Mouse (Mus musculus) adrenal gland, adult 2 months (tissue): ENCODE data around the gene Ccnf. TPM values are rescaled to one million over a fixed set of nuclear protein-coding genes. Genes with fewer than 3 reads are reported as not detected.

Experiments used
- DNase-seq: peaks from one replicate; pipeline ENCODE4 v3.0.0; 2021
- microRNA-seq, 2 experiments: library from miRNA; unstranded; fragments of <30 nt; microRNA quantifications; one replicate each; pipeline ENCODE4 v1.2.0; 2021
- polyA plus RNA-seq: library from polyadenylated mRNA; depleted of rRNA; stranded (reverse); fragments of >200 nt; gene quantifications from 2 replicates; pipeline ENCODE4 v1.2.3, GENCODE M21; 2012; rRNA removed
- total RNA-seq, 2 experiments: library from RNA; stranded (reverse); gene quantifications; 2 replicates each; pipeline ENCODE4 v1.2.3; 2021

Ccnf gene
- total and polyA plus RNA-seq, 3 experiments = 1.8 to 4.0 (median 1.9) TPM

DNA sequence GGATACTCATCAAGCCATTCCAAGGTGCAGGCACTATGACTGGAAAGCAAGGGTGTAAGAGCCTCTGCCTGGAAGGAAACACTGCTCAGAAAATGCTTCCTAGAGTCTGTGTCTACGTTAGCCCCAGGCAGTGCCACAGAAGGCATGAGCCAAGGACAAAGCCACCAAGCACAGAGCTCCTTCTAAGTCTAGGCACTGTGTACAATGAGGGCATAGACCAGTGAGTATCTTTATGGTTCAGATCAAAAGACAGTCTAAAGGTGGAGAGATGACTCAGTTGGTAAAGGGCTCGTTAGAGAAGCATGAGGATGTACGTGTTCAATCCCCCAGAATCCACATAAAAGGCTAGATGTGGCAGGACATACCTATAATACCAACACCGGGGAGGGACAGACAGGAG, 50.2 kb downstream of the Ccnf start:
- DNase-seq = no peak

- no peak for DNase-seq
Observed at GRCm38 (mm10) chr17:24199741-24200140, 51.5 kb downstream of the Ccnf start.

DNA sequence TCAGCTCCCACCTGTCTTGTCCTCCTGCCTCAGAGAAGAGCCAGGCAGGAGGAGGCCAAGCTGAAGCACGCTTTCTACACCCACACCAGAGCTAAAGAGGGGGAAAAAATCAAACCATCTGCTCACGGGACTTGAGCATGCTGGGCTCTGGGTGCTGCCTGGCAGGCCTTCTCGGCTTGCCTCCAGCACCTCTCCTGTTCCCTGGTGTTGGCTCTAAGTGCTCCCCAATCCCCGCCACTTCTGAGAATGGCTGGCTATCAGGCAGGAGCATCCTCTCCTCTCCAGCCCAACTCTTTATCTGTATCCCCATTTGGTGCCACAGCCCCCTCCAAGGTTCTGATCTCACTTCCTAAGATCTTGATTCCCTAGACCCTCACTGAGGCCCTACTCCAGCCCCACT, 52.0 kb downstream of the Ccnf start:
- no peak for DNase-seq

DNA sequence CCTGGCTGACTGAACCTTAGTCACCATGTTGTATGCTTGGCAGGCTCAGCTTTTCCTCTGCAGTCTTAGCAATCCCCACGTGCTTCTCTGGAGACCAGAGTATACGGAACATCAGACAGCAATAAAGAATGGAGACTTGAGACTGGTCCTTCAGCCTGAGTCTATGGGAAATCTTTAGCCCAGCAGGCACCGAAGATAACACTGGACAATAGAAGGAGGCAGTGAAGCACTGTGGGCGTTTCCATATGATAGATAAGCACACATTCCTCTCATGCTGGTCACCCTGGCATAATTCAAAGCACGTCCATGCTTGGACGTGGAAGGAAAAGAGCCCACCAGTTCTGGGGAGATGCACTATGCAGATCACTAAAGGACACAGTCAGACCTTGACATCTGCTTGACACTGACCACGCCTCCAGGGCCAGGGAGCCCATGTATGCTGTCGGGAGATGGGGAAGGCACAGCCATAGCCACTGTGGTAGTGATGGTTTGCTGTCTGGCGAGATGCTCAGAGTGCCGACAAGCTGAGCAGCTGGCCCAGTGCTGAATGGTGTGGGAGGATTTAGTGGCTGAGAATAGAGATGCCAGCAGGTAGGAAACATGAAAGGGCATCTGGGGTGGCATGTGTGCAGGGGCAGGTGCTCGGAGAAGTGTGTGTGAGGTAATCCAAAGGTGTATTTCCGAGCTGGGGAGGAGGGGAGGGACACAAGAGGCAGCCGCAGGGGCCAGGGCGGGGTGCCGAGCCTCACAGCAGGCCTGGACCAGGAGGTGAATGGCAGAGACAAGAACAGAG, 54.1 kb downstream of the Ccnf start:
- DNase-seq = no peak

DNA sequence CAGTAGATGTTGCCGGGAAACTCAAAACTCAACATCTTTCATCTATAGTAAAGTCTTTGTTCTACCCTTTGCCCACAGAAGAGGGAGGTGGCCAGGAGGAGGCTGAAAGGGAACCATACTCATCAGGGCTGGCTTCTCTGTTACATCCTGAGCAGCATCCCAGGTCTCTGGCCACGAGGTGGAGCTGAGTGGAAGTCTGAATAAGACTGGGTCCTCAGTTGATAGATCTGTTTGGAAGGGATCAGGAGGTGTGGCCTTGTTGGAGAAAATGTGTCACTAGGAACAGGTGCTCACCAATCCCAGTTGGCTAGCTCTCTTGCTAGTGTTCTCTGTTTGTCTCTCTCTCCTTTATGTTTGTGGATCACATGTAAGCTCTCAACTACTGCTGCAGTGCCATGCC, 55.9 kb downstream of the Ccnf start:
- DNase-seq = no peak

DNA sequence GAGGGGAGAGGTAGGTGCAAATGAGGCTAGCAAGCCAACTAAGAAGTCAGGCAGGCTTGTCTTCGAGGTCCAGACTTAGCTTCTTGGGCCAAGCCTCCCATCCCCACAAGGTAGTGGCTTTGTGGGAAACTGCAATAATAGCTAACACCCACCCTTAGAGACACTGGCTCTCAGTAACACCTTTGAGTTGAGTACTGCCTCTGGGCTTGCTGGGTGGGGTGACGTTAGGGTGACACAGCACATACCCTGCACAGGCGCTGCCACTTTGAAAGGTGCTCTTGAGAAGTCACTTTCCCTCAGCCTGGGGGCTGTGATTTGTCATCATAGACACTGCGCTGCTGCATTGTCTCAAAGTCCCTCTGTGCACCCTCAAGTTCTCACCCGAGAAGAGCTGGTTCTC, 57.5 kb downstream of the Ccnf start:
- DNase-seq = no peak

- DNase-seq = peak; percentile 55
Observed at GRCm38 (mm10) chr17:24193268-24193667, 58.0 kb downstream of the Ccnf start.

GRCm38 (mm10) chr17:24192848-24193247, 58.4 kb downstream of the Ccnf start:
- no peak for DNase-seq

GRCm38 (mm10) chr17:24191481-24191880, 59.8 kb downstream of the Ccnf start:
- no peak for DNase-seq

GRCm38 (mm10) chr17:24190934-24191333, 60.4 kb downstream of the Ccnf start:
- no peak for DNase-seq

DNA sequence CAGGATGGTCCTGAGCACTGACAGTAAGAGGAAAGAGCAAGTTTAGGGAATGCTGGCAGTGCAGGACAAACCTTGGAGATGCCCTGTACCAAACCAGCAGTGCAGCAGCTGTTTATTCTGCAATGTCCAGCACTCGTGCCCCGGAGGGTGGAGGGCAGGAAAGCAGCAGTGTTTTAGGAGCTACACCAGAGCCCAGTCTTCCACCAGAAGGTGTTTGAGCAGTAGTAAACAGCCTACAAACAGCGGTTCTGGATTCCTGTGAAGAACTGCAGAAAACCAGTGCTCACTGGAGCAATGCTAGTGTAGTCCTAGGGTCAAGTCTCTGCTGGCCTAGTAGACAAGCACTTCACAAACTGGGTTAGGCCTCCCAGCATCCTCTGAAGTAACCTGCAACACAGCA, 77.0 kb downstream of the Ccnf start:
- DNase-seq = no peak

- DNase-seq = peak; percentile 67
Observed at GRCm38 (mm10) chr17:24173423-24173822, 77.9 kb downstream of the Ccnf start.

Small RNA genes within 50 kb of the gene (microRNA-seq; reads per million reads assigned to microRNA genes)
- gene Mir5134 (0.41 to 2.2 reads per million in 2 experiments), gene Mir6965 (0 reads per million in 2 experiments)

Other genes with a start within 250 kb of the Ccnf start
- under 1 TPM; 0.24 to 0.46 TPM for gene Prss27, start 213.3 kb downstream of the Ccnf start, total RNA-seq
- gene Prss27, start 213.3 kb downstream of the Ccnf start, polyA plus RNA-seq = 0.58 and 0.68 TPM in 2 replicates
- gene Kctd5, start 178.0 kb downstream of the Ccnf start, total RNA-seq = 10 to 100 TPM; 13.7 to 14.4 TPM
- 13.8 and 14.7 TPM in 2 replicates for gene Kctd5, start 178.0 kb downstream of the Ccnf start, polyA plus RNA-seq
- gene Pdpk1, start 100.6 kb downstream of the Ccnf start, total RNA-seq = 10 to 100 TPM; 56.4 to 62.0 TPM
- gene Pdpk1, start 100.6 kb downstream of the Ccnf start, polyA plus RNA-seq = 23.6 and 24.7 TPM in 2 replicates
- 10 to 100 TPM; 30.1 to 42.1 TPM for gene Amdhd2, start 87.7 kb downstream of the Ccnf start, total RNA-seq
- gene Amdhd2, start 87.7 kb downstream of the Ccnf start, polyA plus RNA-seq = 68.4 and 71.3 TPM in 2 replicates
- 100 to 1,000 TPM; 476 to 493 TPM for gene Atp6v0c, start 81.8 kb downstream of the Ccnf start, total RNA-seq
- 1,190 and 1,565 TPM in 2 replicates for gene Atp6v0c, start 81.8 kb downstream of the Ccnf start, polyA plus RNA-seq
- 10 to 100 TPM; 13.4 to 17.1 TPM for gene Tbc1d24, start 45.9 kb downstream of the Ccnf start, total RNA-seq
- 24.6 and 33.5 TPM in 2 replicates for gene Tbc1d24, start 45.9 kb downstream of the Ccnf start, polyA plus RNA-seq
- gene Ntn3, start 42.0 kb downstream of the Ccnf start, total RNA-seq = 1 to 10 TPM; 1.4 to 2.4 TPM
- gene Ntn3, start 42.0 kb downstream of the Ccnf start, polyA plus RNA-seq = 7.4 and 8.8 TPM in 2 replicates
- 1 to 10 TPM; 7.0 to 7.6 TPM for gene Tedc2, start 30.6 kb downstream of the Ccnf start, total RNA-seq
- gene Tedc2, start 30.6 kb downstream of the Ccnf start, polyA plus RNA-seq = 7.5 and 7.8 TPM in 2 replicates
- under 1 TPM; 0.09 to 0.10 TPM for gene Abca17, start 99.6 kb upstream of the Ccnf start, total RNA-seq
- not detected in 2 replicates for gene Abca17, start 99.6 kb upstream of the Ccnf start, polyA plus RNA-seq
- 10 to 100 TPM; 22.8 to 24.0 TPM for gene Abca3, start 100.5 kb upstream of the Ccnf start, total RNA-seq
- gene Abca3, start 100.5 kb upstream of the Ccnf start, polyA plus RNA-seq = 26.4 and 33.6 TPM in 2 replicates
- 10 to 100 TPM; 61.4 to 70.3 TPM for gene Rnps1, start 163.1 kb upstream of the Ccnf start, total RNA-seq
- gene Rnps1, start 163.1 kb upstream of the Ccnf start, polyA plus RNA-seq = 84.4 and 95.2 TPM in 2 replicates
- 100 to 1,000 TPM; 303 to 325 TPM for gene Eci1, start 175.2 kb upstream of the Ccnf start, total RNA-seq
- gene Eci1, start 175.2 kb upstream of the Ccnf start, polyA plus RNA-seq = 163 and 182 TPM in 2 replicates
- 1 to 10 TPM; 2.1 to 3.7 TPM for gene Dnase1l2, start 191.6 kb upstream of the Ccnf start, total RNA-seq
- gene Dnase1l2, start 191.6 kb upstream of the Ccnf start, polyA plus RNA-seq = 1.8 and 4.1 TPM in 2 replicates
- gene E4f1, start 218.8 kb upstream of the Ccnf start, total RNA-seq = 10 to 100 TPM; 17.0 to 21.8 TPM
- 57.5 and 59.5 TPM in 2 replicates for gene E4f1, start 218.8 kb upstream of the Ccnf start, polyA plus RNA-seq
- gene Pgp, start 218.9 kb upstream of the Ccnf start, total RNA-seq = 100 to 1,000 TPM in 1 of 2 experiments, 10 to 100 TPM in 1; 65.0 to 104 TPM
- gene Pgp, start 218.9 kb upstream of the Ccnf start, polyA plus RNA-seq = 254 TPM in 2 replicates
- under 1 TPM; 0.38 to 0.69 TPM for gene Bricd5, start 222.4 kb upstream of the Ccnf start, total RNA-seq
- 0.57 and 0.67 TPM in 2 replicates for gene Bricd5, start 222.4 kb upstream of the Ccnf start, polyA plus RNA-seq
- gene Mlst8, start 227.6 kb upstream of the Ccnf start, total RNA-seq = 10 to 100 TPM; 25.6 to 26.0 TPM
- gene Mlst8, start 227.6 kb upstream of the Ccnf start, polyA plus RNA-seq = 44.5 and 61.7 TPM in 2 replicates
- 10 to 100 TPM; 19.4 to 28.7 TPM for gene Caskin1, start 237.1 kb upstream of the Ccnf start, total RNA-seq
- gene Caskin1, start 237.1 kb upstream of the Ccnf start, polyA plus RNA-seq = 47.0 and 47.7 TPM in 2 replicates